Mouse (Mus musculus): ENCODE measurements around the gene Sbk1. TPM values are rescaled to one million over a fixed set of nuclear protein-coding genes. Genes with fewer than 3 reads are reported as not detected.

Gene Sbk1
- polyA plus RNA-seq, 1 experiment from 2014 or later: 11.2 TPM

DNA sequence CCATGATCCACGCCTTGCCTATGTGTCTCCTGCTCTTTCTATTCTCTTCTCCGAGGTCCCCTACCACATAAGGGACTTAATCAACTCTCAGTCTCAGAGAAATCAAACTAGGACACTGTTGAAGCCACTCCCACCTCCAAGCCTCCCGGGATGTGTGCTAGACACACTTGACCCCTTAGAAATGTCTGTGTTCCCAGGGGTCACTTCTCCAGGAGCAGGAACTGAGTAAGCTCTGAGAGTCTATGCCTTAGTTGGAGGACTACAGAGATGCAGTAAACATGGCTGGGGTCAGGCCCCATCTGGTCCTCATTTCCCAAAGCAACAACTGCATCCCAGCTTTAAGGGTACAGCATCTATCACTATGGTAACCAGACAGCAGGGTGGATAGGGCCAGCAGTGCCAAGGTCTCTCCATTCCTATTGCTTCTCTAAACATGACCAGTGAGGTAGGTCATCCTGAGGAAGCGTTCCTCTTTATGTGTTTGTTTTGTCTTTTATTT lies 6.0 kb upstream of the Sbk1 start:
- Histone ChIP-seq H3K27me3 (peaks cover 6% of the 10 kb centered on the region; the same call in 1 of the 2 replicates), H3K4me1 (replicated peaks) (peaks cover 22% of the 10 kb centered on the region), H3K9ac (no peak overlapping the region), H3K9me3 (replicated peaks) (no peaks in the 10 kb centered on the region), H3K36me3 (no peaks in the 10 kb centered on the region), H3K4me3 (no peak overlapping the region), H3K4me2 (0 out of 2 replicates have a peak overlapping the region, but pooled peaks have one; percentile 16), H3K27ac (0 out of 2 replicates have a peak overlapping the region, but pooled peaks have one; percentile 7)
- WGBS: 52% methylated on average over 4 of the region's 4 CpGs
- no peak for ATAC-seq (replicated peaks; ENCODE audit: insufficient number of reproducible peaks, insufficient read depth, low FRiP score, low read depth)

DNA sequence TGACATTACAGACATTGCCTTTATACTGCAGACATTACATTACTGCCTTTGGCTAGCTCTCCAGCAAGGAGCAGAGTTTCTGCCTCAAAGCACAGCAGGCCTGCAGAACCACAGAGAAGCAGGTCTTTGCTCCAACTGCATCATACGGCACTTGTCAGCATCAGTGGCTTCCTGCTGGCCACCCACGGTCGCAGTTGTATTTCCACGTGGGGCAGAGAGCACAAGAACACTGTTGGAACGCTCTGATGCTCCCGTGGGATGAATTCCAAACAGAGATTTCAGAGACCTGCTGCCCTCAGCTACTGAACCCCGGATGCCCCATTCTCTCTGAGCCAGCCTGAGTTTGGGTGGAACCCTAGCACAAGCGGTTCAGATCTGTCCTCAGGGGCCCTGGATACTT lies 4.8 kb upstream of the Sbk1 start:
- H3K9me3 ChIP-seq (replicated peaks): no peaks in the 10 kb centered on the region
- H3K27me3 ChIP-seq: peaks cover 6% of the 10 kb centered on the region; the same call in 1 of the 2 replicates
- no peak overlapping the region for H3K9ac ChIP-seq
- WGBS: 61% methylated on average over 8 of the region's 8 CpGs
- ATAC-seq (replicated peaks; ENCODE audit: insufficient number of reproducible peaks, insufficient read depth, low FRiP score, low read depth): no peak
- H3K4me1 ChIP-seq (replicated peaks): peaks cover 18% of the 10 kb centered on the region
- no peak overlapping the region for H3K27ac ChIP-seq
- no peaks in the 10 kb centered on the region for H3K36me3 ChIP-seq
- no peak overlapping the region for H3K4me2 ChIP-seq
- H3K4me3 ChIP-seq: no peak overlapping the region

DNA sequence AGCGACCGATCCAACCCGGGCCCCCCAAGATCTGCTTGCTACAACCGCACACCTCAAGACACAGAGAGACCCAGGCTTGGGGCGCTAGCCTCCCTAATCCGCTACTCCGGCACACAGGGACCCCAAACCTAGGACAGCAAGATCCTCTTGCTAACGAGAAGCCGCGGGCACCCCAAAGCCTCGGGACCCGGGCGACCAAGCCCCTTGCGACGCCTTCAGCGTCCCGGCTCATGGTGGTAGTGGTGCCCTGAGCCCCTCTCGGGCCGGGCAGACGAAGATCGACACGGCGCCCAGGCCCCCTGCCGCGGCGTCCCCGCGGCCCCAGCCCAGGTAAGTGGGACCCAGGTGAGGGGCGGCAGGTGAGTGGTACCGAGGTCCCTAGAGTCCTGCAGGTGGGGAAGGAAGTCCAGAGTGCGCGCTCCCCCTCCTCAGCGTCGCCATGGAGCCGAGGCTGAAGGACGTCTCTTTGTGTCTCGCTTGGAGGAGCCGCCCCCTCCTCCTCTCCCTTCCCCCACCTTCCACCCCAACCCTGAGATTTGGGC lies 422 bp downstream of the Sbk1 start:
- WGBS: 1% methylated on average over 38 of the region's 38 CpGs
- Histone ChIP-seq H3K27me3 (no peaks in the 10 kb centered on the region), H3K27ac (peak overlapping the region; percentile 86), H3K9ac (peak overlapping the region; percentile 87), H3K36me3 (no peaks in the 10 kb centered on the region), H3K4me2 (peak overlapping the region; percentile 99), H3K4me3 (peak overlapping the region; percentile 82), H3K4me1 (replicated peaks) (peaks cover 29% of the 10 kb centered on the region), H3K9me3 (replicated peaks) (no peaks in the 10 kb centered on the region)
- no peak; the same call in 1 of the 2 replicates for ATAC-seq (replicated peaks; ENCODE audit: insufficient number of reproducible peaks, insufficient read depth, low FRiP score, low read depth)

DNA sequence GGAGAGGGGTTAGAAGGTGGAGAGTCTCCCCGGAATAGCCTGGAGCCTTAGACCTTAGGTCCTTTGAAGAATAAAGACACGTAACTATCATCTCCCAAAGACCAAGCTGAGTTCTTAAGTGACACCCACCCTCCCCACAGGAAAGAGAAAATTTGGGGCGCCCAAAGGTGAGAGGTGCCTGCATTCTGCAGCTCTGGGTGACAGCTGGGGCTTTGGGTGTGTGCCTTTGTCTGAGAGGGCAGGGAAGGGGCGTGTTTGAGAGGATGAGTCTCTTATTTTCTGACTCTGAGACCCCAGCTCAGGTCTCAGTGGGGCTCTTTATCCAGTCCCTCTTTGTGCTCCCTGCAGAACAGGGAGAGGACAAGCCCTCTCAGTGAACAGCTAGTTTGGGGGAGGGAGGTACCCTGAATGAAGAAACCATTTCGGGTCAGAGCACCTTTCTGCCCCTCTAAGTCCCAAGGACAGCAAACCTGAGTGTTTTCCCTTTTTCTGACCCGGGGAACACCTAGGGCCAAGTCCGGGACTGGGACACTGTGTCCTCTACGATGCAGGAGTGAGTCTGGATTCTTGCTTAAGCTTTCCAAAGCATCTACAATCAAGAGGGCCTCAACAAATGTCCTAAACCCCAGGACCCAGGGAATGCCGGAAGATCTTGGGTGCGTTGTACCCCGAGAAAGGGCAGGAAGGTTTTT lies 1.1 kb downstream of the Sbk1 start:
- Histone ChIP-seq H3K4me3 (peak overlapping the region; percentile 82), H3K36me3 (no peaks in the 10 kb centered on the region), H3K9me3 (replicated peaks) (no peaks in the 10 kb centered on the region), H3K4me1 (replicated peaks) (peaks cover 29% of the 10 kb centered on the region), H3K27me3 (no peaks in the 10 kb centered on the region), H3K4me2 (peak overlapping the region; percentile 99), H3K27ac (no peak overlapping the region), H3K9ac (peak overlapping the region; percentile 87)
- ATAC-seq (replicated peaks; ENCODE audit: insufficient number of reproducible peaks, insufficient read depth, low FRiP score, low read depth): no peak
- WGBS: 22% methylated on average over 11 of the region's 11 CpGs

DNA sequence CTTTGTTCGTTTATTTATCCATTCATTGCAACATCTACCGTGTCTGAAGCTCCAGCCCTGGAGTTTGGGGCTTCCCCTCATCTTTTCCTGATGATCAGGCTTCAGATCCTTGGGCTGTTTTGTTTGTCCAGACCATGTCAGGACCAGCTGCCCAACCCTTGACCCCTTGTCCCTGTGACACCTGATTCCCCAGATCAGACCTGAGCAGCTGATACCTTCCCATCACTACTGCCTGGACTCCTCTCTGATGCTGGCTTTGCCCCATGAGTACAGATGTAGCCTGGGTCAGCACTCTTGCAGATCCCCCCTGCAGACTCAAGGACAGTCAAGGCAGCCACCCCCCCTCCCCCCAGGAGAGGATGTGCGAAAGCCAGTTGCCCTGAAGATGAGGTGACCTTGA lies 1.7 kb downstream of the Sbk1 start:
- Histone ChIP-seq H3K27me3 (no peaks in the 10 kb centered on the region), H3K9me3 (replicated peaks) (no peaks in the 10 kb centered on the region), H3K9ac (peak overlapping the region; percentile 35; the same call in 1 of the 2 replicates), H3K4me1 (replicated peaks) (peaks cover 29% of the 10 kb centered on the region), H3K36me3 (no peaks in the 10 kb centered on the region), H3K4me2 (peak overlapping the region; percentile 99), H3K4me3 (peak overlapping the region; percentile 82), H3K27ac (no peak overlapping the region)
- no peak for ATAC-seq (replicated peaks; ENCODE audit: insufficient number of reproducible peaks, insufficient read depth, low FRiP score, low read depth)
- 38% methylated on average over 3 of the region's 3 CpGs for WGBS

DNA sequence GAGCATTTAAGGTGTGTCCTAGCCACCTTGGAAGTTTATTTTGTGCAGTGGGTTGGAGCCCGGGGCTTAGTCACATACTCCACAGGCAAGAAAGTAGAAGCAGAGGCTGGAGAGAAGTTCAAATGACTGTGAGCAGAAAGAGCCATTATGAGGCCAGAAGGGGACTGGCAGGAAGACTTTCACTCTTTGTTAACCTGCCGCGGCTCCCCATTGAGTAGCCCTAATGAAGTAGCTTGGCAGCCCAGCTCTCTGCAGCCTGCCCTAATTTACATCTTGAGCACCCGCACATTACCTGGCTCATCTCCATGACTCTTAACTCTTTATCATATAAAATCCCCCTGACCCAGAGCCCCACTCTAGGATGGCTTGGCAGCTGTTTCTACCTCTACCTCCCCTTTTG lies 2.2 kb downstream of the Sbk1 start:
- no peak for ATAC-seq (replicated peaks; ENCODE audit: insufficient number of reproducible peaks, insufficient read depth, low FRiP score, low read depth)
- Histone ChIP-seq H3K4me3 (0 out of 2 replicates have a peak overlapping the region, but pooled peaks have one; percentile 82), H3K36me3 (no peaks in the 10 kb centered on the region), H3K9ac (peak overlapping the region; percentile 35; the same call in 1 of the 2 replicates), H3K9me3 (replicated peaks) (no peaks in the 10 kb centered on the region), H3K4me2 (peak overlapping the region; percentile 36), H3K4me1 (replicated peaks) (peaks cover 30% of the 10 kb centered on the region), H3K27ac (no peak overlapping the region), H3K27me3 (no peaks in the 10 kb centered on the region)
- WGBS: 37% methylated on average over 4 of the region's 4 CpGs

DNA sequence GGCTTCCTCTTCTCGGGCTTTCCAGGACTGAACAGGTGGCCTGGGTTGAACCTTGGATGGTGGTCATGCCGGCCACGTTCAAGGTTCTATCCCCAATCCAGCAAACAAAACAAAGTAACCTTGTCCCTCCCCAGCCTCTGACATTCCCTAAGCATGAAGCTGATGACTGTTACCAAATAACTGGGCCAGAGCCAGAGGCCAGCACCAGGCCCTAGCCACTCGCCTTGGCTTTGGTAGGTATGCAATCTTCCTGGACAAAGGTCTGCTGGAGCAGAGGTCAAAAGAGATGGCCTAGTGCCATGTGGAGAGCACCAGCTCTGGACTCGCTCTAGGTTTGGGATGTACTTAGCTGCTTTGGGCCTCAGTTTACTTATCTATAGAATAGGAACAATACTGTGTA lies 3.3 kb downstream of the Sbk1 start:
- Histone ChIP-seq H3K4me3 (no peak overlapping the region), H3K9ac (no peak overlapping the region), H3K4me2 (no peak overlapping the region), H3K9me3 (replicated peaks) (no peaks in the 10 kb centered on the region), H3K36me3 (no peaks in the 10 kb centered on the region), H3K4me1 (replicated peaks) (peaks cover 40% of the 10 kb centered on the region), H3K27me3 (no peaks in the 10 kb centered on the region), H3K27ac (no peak overlapping the region)
- 85% methylated on average over 5 of the region's 5 CpGs for WGBS
- no peak for ATAC-seq (replicated peaks; ENCODE audit: insufficient number of reproducible peaks, insufficient read depth, low FRiP score, low read depth)

DNA sequence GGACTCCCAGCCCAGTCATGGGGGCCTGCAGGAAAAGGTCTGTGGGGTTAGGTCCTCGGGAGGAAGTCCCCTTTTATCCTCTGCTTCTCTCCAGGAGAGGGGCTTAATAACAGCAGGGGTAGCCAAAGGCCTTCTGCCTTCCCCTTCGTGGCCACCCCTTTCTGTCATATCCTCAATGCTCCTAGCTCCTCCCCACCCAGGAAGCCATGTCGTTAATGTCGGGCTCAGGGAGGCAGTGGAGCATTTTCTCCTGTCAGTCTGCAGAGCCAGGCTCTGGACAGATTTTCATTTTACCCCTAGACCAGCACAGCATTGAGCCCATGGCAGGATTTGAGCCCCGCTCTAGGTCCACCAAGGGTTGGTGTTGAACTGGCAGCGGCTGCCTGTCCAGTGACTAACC lies 3.9 kb downstream of the Sbk1 start:
- no peaks in the 10 kb centered on the region for H3K9me3 ChIP-seq (replicated peaks)
- no peak overlapping the region for H3K9ac ChIP-seq
- H3K27ac ChIP-seq: no peak overlapping the region
- 66% methylated on average over 6 of the region's 6 CpGs for WGBS
- H3K4me3 ChIP-seq: no peak overlapping the region
- H3K36me3 ChIP-seq: no peaks in the 10 kb centered on the region
- ATAC-seq (replicated peaks; ENCODE audit: insufficient number of reproducible peaks, insufficient read depth, low FRiP score, low read depth): no peak
- no peaks in the 10 kb centered on the region for H3K27me3 ChIP-seq
- peaks cover 39% of the 10 kb centered on the region for H3K4me1 ChIP-seq (replicated peaks)
- H3K4me2 ChIP-seq: no peak overlapping the region

DNA sequence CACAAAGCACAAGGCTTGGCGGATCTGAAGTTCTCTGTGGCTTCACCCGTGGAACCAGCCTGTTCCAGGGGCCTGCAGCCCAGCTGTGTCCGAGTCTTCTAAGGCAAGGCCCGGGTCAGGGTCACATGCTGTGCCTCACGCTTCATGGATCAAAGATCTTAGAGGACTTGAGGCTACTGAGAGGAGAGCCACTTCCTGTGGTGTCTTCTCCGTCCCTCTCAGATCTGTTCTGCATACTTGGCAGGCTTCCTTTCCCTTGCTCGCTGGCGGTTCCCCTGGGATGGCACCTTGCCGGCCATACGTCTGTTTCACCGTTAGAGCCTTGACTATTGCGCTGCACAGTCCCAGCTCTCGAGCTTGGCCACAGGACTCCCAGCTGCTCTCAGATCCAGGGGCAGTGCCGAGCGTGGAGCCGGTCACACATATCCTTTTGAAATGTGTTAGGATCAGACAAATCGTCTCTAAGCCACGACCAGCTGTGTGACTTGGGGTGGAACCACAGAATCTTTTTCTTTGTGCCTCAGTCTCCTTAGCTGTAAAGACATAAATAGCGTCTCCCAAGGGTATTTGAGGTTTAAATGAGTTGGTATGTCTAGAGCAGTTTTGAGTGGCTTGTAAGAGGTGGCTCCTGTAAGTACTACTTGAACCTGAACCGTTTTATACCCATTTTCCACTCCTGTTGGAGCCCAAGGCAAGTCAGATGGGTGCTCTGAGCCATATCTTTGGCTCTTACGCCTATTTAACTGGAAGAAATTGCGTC lies 5.3 kb downstream of the Sbk1 start:
- 75% methylated on average over 22 of the region's 22 CpGs for WGBS
- Histone ChIP-seq H3K36me3 (no peaks in the 10 kb centered on the region), H3K27me3 (no peaks in the 10 kb centered on the region), H3K4me2 (no peak overlapping the region), H3K9ac (no peak overlapping the region), H3K27ac (no peak overlapping the region), H3K4me1 (replicated peaks) (peaks cover 34% of the 10 kb centered on the region), H3K4me3 (no peak overlapping the region), H3K9me3 (replicated peaks) (no peaks in the 10 kb centered on the region)
- no peak for ATAC-seq (replicated peaks; ENCODE audit: insufficient number of reproducible peaks, insufficient read depth, low FRiP score, low read depth)

DNA sequence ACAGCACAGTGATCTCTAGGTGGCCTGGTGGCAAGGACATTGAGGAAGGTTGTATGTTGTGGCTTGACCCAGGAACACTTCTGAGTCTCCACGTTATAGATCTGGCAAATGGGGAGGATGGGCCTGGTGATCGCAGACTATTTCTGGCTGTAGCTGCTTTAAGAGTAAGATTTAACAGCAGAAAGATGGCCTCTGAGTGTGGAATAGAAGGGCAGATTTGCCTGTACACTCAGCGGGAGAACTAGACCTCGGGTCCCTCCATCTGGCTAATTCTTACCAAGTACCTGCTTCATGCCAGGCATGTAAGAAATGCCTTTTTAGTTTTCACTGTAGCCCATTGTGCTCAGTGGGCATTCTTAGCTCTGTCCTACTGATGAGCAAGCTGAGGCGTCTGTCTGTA lies 6.4 kb downstream of the Sbk1 start:
- Histone ChIP-seq H3K9ac (no peak overlapping the region), H3K36me3 (no peaks in the 10 kb centered on the region), H3K4me2 (no peak overlapping the region), H3K27me3 (no peaks in the 10 kb centered on the region), H3K27ac (no peak overlapping the region), H3K4me1 (replicated peaks) (peaks cover 24% of the 10 kb centered on the region), H3K9me3 (replicated peaks) (no peaks in the 10 kb centered on the region), H3K4me3 (no peak overlapping the region)
- WGBS: 86% methylated on average over 5 of the region's 5 CpGs
- no peak for ATAC-seq (replicated peaks; ENCODE audit: insufficient number of reproducible peaks, insufficient read depth, low FRiP score, low read depth)

DNA sequence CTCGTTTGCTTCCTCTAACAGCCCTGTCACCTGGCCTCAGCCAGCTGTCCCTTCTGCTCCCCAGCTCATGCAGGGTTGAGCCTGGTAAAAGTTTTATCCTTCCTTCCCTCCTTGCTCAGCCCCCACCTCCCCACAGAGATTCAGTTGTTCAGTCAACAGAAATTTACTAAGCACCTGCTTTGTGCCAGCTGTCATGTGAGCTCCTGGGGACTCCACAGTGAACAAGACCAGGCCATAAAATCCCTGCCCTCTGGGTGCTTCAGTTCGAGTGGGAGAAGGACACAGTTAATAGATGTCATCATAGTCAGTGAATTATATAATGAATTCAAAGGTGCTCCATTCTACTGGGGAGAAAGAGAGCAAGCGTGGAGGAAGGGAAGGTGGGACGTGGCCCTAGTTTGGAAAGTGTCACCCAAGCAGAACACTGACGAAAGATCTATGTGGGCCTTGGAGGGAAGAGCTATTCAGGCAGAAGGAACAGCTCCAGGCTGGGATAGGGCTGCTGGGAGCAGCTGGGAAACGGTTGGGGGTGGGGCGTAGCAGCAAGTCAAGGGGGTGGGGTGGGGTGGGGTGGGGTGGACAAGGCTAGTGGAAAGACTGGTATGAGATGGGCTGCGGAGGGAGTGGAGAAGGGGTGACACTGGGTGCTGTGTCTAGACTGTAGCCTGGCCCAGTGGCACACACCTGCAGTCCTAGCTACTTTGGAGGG lies 7.5 kb downstream of the Sbk1 start:
- Histone ChIP-seq H3K27me3 (no peaks in the 10 kb centered on the region), H3K4me2 (no peak overlapping the region), H3K9ac (no peak overlapping the region), H3K9me3 (replicated peaks) (no peaks in the 10 kb centered on the region), H3K36me3 (no peaks in the 10 kb centered on the region), H3K4me1 (replicated peaks) (peaks cover 23% of the 10 kb centered on the region), H3K4me3 (no peak overlapping the region), H3K27ac (no peak overlapping the region; the same call in 1 of the 2 replicates)
- 78% methylated on average over 8 of the region's 8 CpGs for WGBS
- no peak for ATAC-seq (replicated peaks; ENCODE audit: insufficient number of reproducible peaks, insufficient read depth, low FRiP score, low read depth)

All from heart, embryonic 15.5 days (tissue).